Mouse (Mus musculus) spleen, adult 2 months (tissue): ENCODE measurements around the gene Wipf1.

Experiments
- CTCF ChIP-seq: fragments of 200-500 bp; IDR thresholded peaks from 2 replicates; pipeline ENCODE4 v1.5.1; 2011; ENCODE audit warnings: mild to moderate bottlenecking, inconsistent platforms; ENCODE audit not compliant: insufficient read depth, insufficient read length, insufficient replicate concordance; ENCODE audit errors: extremely low read depth
- POLR2A ChIP-seq: fragments of 200-500 bp; IDR thresholded peaks from 2 replicates; pipeline ENCODE4 v1.6.1; 2011; ENCODE audit warnings: low read depth, low read length, inconsistent platforms

GRCm38 (mm10) chr2:73491442-73492241, 37.9 kb downstream of the Wipf1 start:
- TF ChIP-seq CTCF (peak; percentile 43; the same call in 1 of the 2 replicates), POLR2A (no peak)
